Mouse (Mus musculus) embryonic facial prominence, embryonic 14.5 days (tissue): ENCODE data around the gene Gclc. TPM values are rescaled to one million over a fixed set of nuclear protein-coding genes. Genes with fewer than 3 reads are reported as not detected.

ENCODE experiments used
- ATAC-seq: fragments of 200-750 bp; cut with Nextera tagmentation; 2 replicates; pipeline ENCODE4 v1.8.0; 2017; ENCODE audit warnings: low read depth, moderate number of reproducible peaks, moderate TSS enrichment
- DNase-seq: peaks from one replicate; pipeline ENCODE4 v3.0.0-alpha.2; 2015; ENCODE audit warnings: low spot score
- H3K27ac ChIP-seq: fragments of 300-500 bp; sonication (generic); replicated peaks from 2 replicates; pipeline ENCODE4 v1.5.1; 2014; ENCODE audit warnings: low read depth, mild to moderate bottlenecking, low read length, moderate library complexity
- H3K27me3 ChIP-seq: fragments of 300-500 bp; sonication (generic); replicated peaks from 2 replicates; pipeline ENCODE4 v1.6.1; 2014; ENCODE audit warnings: low read length; ENCODE audit not compliant: control insufficient read depth, insufficient read depth
- H3K36me3 ChIP-seq: fragments of 300-500 bp; sonication (generic); 2 replicates; pipeline ENCODE4 v1.6.1; 2014; ENCODE audit warnings: low read length, mixed read lengths; ENCODE audit not compliant: control insufficient read depth, insufficient read depth
- H3K4me1 ChIP-seq: fragments of 300-500 bp; sonication (generic); 2 replicates; pipeline ENCODE4 v1.6.1; 2014; ENCODE audit warnings: antibody characterized with exemption, low read length; ENCODE audit not compliant: control insufficient read depth, insufficient read depth
- H3K4me2 ChIP-seq: fragments of 300-500 bp; sonication (generic); 2 replicates; pipeline ENCODE4 v1.6.1; 2014; ENCODE audit warnings: low read depth, mild to moderate bottlenecking, low read length, moderate library complexity, mixed read lengths
- H3K4me3 ChIP-seq: fragments of 300-500 bp; sonication (generic); 2 replicates; pipeline ENCODE4 v1.5.1; 2014; ENCODE audit warnings: low read depth, mild to moderate bottlenecking, low read length
- H3K9ac ChIP-seq: fragments of 300-500 bp; sonication (generic); 2 replicates; pipeline ENCODE4 v1.6.1; 2014; ENCODE audit warnings: low read depth, mild to moderate bottlenecking, low read length, moderate library complexity, mixed read lengths
- H3K9me3 ChIP-seq: fragments of 300-500 bp; sonication (generic); 2 replicates; pipeline ENCODE4 v1.6.1; 2016; ENCODE audit warnings: low read length; ENCODE audit not compliant: control insufficient read depth
- WGBS: fragments of 180-500 bp; shearing (Covaris S2); extraction: QIAGEN DNeasy Blood & Tissue Kit; methylation state at CpG from one replicate; pipeline ENCODE4 v1.1.7; 2014; 5-methylcytosine and 5-hydroxymethylcytosine counted together
- polyA plus RNA-seq: library from polyadenylated mRNA; unstranded; fragments of >200 nt; fragmentation: Nextera tagmentation; extraction: Ambion mirVana; gene quantifications from 2 replicates; pipeline ENCODE4 v1.2.1, GENCODE M21; 2014

The Gclc gene
- polyA plus RNA-seq, 1 experiment from 2014 or later = 16.8 TPM

- Histone ChIP-seq H3K27ac (no peak overlapping the region), H3K27me3 (no peaks in the 10 kb centered on the region), H3K9me3 (no peaks in the 10 kb centered on the region), H3K4me3 (no peak overlapping the region), H3K4me2 (no peak overlapping the region), H3K36me3 (no peaks in the 10 kb centered on the region), H3K4me1 (no peaks in the 10 kb centered on the region), H3K9ac (no peak overlapping the region)
- ATAC-seq (no peak), DNase-seq (no peak)
- 85% methylated on average over 6 of the region's 6 CpGs for WGBS
Measured at GRCm38 (mm10) chr9:77835122-77835521, 80.8 kb downstream of the Gclc start.

- Histone ChIP-seq H3K4me1 (no peaks in the 10 kb centered on the region), H3K27me3 (no peaks in the 10 kb centered on the region), H3K4me3 (no peak overlapping the region), H3K27ac (no peak overlapping the region), H3K4me2 (no peak overlapping the region), H3K9me3 (no peaks in the 10 kb centered on the region), H3K36me3 (no peaks in the 10 kb centered on the region), H3K9ac (no peak overlapping the region)
- WGBS = 62% methylated on average over 1 of the region's 1 CpGs
- ATAC-seq (no peak), DNase-seq (no peak)
Measured at GRCm38 (mm10) chr9:77835756-77836155, 81.4 kb downstream of the Gclc start.

GRCm38 (mm10) chr9:77838586-77838985, 84.3 kb downstream of the Gclc start:
- Histone ChIP-seq H3K4me1 (no peaks in the 10 kb centered on the region), H3K4me3 (no peak overlapping the region), H3K27ac (no peak overlapping the region), H3K36me3 (no peaks in the 10 kb centered on the region), H3K9me3 (no peaks in the 10 kb centered on the region), H3K27me3 (no peaks in the 10 kb centered on the region), H3K9ac (no peak overlapping the region), H3K4me2 (no peak overlapping the region)
- DNase-seq (no peak), ATAC-seq (no peak)
- WGBS = 66% methylated on average over 5 of the region's 5 CpGs

Other genes starting within 250 kb of the Gclc start
- gene Lrrc1, start 209.7 kb upstream of the Gclc start, polyA plus RNA-seq = 13.5 and 14.1 TPM in 2 replicates
- 31.1 and 39.8 TPM in 2 replicates for gene Klhl31, start 118.0 kb upstream of the Gclc start, polyA plus RNA-seq
- 73.0 and 74.2 TPM in 2 replicates for gene Elovl5, start 162.8 kb downstream of the Gclc start, polyA plus RNA-seq